Mouse (Mus musculus) neural tube, embryonic 11.5 days (tissue): ENCODE results near the gene Helt. TPM values are rescaled to one million over a fixed set of nuclear protein-coding genes. Genes with fewer than 3 reads are reported as not detected.

Experiments used
- polyA plus RNA-seq: library from polyadenylated mRNA; unstranded; fragments of >200 nt; fragmentation: Nextera tagmentation; extraction: Ambion mirVana; gene quantifications from 2 replicates; pipeline ENCODE4 v1.2.1, GENCODE M21; 2014

Gene Helt
- polyA plus RNA-seq, 1 experiment from 2014 or later = 0.60 TPM

Other genes with a start within 250 kb of the Helt start
- gene Cfap97, start 142.9 kb downstream of the Helt start, polyA plus RNA-seq = 20.1 and 22.1 TPM in 2 replicates
- 6.5 and 8.5 TPM in 2 replicates for gene Snx25, start 142.5 kb downstream of the Helt start, polyA plus RNA-seq
- gene Slc25a4, start 83.4 kb downstream of the Helt start, polyA plus RNA-seq = 539 and 548 TPM in 2 replicates
- 12.6 and 13.5 TPM in 2 replicates for gene Acsl1, start 176.4 kb upstream of the Helt start, polyA plus RNA-seq